Mouse (Mus musculus): ENCODE results near the gene Lrrc4. TPM values are rescaled to one million over a fixed set of nuclear protein-coding genes. Genes with fewer than 3 reads are reported as not detected.

Gene Lrrc4
- polyA plus RNA-seq, 1 experiment, result 0.82 TPM

DNA sequence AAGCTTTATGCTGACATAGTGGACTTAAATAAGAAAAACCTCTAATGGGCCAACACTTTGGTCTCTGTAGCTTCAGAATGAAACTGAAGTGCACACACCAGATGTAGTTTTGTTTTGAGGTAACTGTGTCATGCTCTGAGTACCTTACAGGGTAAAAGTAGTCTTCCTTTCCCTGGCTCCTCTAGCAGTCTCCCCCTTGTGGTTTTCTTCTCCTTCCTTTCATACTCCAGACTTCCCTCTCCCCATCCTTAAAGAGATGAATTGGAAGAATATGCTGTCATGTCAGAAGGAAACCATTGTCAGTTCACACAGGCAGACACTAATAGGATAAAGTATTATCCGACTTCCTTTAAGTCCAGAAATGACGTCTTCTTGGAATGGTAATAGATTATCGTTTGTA, 9.3 kb downstream of the Lrrc4 start:
- Histone ChIP-seq H3K4me3 (replicated peaks; ENCODE audit: extremely low read depth, low read depth, low read length) (no peak overlapping the region), H3K4me1 (ENCODE audit: control insufficient read depth, insufficient read depth, low read length) (no peaks in the 10 kb centered on the region; the same call in 1 of the 2 replicates)
- TF ChIP-seq POLR2A (IDR thresholded peaks at IDR 0.05; ENCODE audit: borderline replicate concordance, extremely low read depth, low read depth, low read length) (no peak), CTCF (IDR thresholded peaks at IDR 0.05; ENCODE audit: insufficient read depth, low read length) (no peak)
- DNase-seq, result no peak
- WGBS, result 58% methylated on average over 3 of the region's 3 CpGs

DNA sequence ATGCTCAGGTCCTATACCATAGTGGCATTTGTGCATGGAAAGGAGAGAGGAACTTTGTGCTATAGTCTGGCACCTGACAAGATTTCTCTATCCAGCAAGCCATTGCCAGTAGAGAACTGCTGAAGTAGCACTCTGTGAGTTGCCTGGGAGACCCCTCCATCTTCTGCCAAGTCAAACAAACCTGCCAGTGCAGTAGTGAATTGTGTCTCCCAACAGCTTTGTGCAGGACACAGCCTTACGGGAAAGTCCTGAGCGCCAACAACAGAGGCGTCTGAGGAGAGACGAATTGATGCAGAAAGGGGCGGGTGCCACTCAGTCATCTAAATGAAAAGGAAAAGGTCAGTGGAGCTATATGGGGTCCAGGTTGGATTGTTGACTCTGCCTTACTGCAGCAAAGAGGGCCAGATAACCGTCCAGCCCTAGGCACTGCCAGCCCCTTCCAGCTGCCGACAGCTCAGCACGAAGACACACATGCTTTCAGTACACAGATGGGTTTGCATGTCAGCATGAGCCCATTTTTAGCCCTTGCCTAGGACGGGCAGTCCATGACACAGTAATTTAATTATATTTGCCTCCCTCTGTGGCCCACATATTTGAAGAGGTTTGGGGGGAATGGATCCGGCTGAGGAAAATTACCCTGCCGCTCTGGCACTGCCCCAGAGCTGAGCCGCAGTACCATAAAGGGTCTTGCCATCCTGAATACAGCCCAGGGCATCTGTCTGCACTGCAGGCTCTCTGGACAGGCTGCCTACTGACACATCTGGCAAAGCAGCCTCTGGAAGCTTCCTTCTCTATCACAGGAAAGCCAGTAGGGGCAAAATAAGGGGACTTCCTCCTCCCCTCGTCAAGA, 11.8 kb downstream of the Lrrc4 start:
- Histone ChIP-seq H3K4me1 (ENCODE audit: control insufficient read depth, insufficient read depth, low read length) (no peaks in the 10 kb centered on the region; the same call in 1 of the 2 replicates), H3K4me3 (replicated peaks; ENCODE audit: extremely low read depth, low read depth, low read length) (no peak overlapping the region)
- WGBS, result 75% methylated on average over 13 of the region's 13 CpGs
- TF ChIP-seq CTCF (IDR thresholded peaks at IDR 0.05; ENCODE audit: insufficient read depth, low read length), result no peak
- no peak for TF ChIP-seq POLR2A (IDR thresholded peaks at IDR 0.05; ENCODE audit: borderline replicate concordance, extremely low read depth, low read depth, low read length)
- DNase-seq, result no peak

DNA sequence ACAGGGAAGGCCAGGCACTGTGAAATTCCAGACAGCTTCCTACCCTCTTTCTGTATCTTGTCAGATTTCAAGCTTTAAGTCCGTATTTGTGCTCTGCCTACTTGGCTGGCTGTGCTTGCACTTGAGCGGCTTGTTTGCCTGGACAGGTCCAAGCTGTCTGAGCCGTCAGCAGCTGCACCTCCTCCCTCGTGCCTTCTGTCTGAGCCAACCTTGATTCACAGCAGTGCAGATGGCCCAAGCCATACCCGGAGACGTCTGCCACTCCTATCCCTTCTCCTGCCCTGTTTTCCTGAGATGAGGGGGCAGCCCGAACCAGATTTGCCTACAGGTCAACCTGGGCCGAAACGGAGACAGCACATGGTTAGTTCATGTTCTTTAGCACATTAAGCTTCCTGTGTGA, 14.5 kb downstream of the Lrrc4 start:
- no peaks in the 10 kb centered on the region; the same call in 1 of the 2 replicates for H3K4me1 ChIP-seq (ENCODE audit: control insufficient read depth, insufficient read depth, low read length)
- WGBS, result 68% methylated on average over 9 of the region's 9 CpGs
- H3K4me3 ChIP-seq (replicated peaks; ENCODE audit: extremely low read depth, low read depth, low read length), result no peak overlapping the region
- no peak for TF ChIP-seq CTCF (IDR thresholded peaks at IDR 0.05; ENCODE audit: insufficient read depth, low read length)
- TF ChIP-seq POLR2A (IDR thresholded peaks at IDR 0.05; ENCODE audit: borderline replicate concordance, extremely low read depth, low read depth, low read length), result no peak
- no peak for DNase-seq

- WGBS, result 84% methylated on average over 2 of the region's 2 CpGs
Observed at GRCm38 (mm10) chr6:28814895-28815294, 16.7 kb downstream of the Lrrc4 start.

GRCm38 (mm10) chr6:28813057-28813456, 18.5 kb downstream of the Lrrc4 start:
- DNase-seq, result no peak
- Histone ChIP-seq H3K4me3 (replicated peaks; ENCODE audit: extremely low read depth, low read depth, low read length) (no peak overlapping the region), H3K4me1 (ENCODE audit: control insufficient read depth, insufficient read depth, low read length) (no peaks in the 10 kb centered on the region)
- TF ChIP-seq CTCF (IDR thresholded peaks at IDR 0.05; ENCODE audit: insufficient read depth, low read length) (no peak), POLR2A (IDR thresholded peaks at IDR 0.05; ENCODE audit: borderline replicate concordance, extremely low read depth, low read depth, low read length) (no peak)
- WGBS, result 90% methylated on average over 9 of the region's 9 CpGs

More at GRCm38 (mm10) chr6:28814895-28815294, 16.7 kb downstream of the Lrrc4 start:
- Histone ChIP-seq H3K4me1 (ENCODE audit: control insufficient read depth, insufficient read depth, low read length) (no peaks in the 10 kb centered on the region), H3K4me3 (replicated peaks; ENCODE audit: extremely low read depth, low read depth, low read length) (no peak overlapping the region)
- TF ChIP-seq CTCF (IDR thresholded peaks at IDR 0.05; ENCODE audit: insufficient read depth, low read length), result no peak
- TF ChIP-seq POLR2A (IDR thresholded peaks at IDR 0.05; ENCODE audit: borderline replicate concordance, extremely low read depth, low read depth, low read length), result no peak
- DNase-seq, result no peak

DNA sequence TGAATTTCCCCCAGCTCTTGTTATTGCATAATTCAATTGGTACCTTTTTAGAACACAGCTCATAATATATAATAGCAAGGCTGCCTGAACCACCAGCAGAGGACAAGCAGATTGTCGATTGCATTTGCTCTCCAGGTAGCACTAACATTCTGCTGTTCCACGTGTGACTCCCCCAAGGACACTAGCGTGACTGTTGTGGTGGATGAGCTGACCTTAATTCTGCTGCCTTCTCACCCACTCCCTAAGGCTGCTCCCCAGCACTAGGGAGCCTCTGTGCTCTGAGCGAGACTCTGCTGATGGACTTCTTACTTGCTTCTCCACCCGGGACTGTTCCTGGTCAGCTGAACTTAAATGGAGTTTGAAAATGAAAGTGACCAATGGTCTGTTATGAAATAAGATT, 26.8 kb downstream of the Lrrc4 start:
- Histone ChIP-seq H3K4me3 (replicated peaks; ENCODE audit: extremely low read depth, low read depth, low read length) (no peak overlapping the region), H3K4me1 (ENCODE audit: control insufficient read depth, insufficient read depth, low read length) (no peaks in the 10 kb centered on the region)
- DNase-seq, result no peak
- 88% methylated on average over 5 of the region's 5 CpGs for WGBS
- TF ChIP-seq POLR2A (IDR thresholded peaks at IDR 0.05; ENCODE audit: borderline replicate concordance, extremely low read depth, low read depth, low read length) (no peak), CTCF (IDR thresholded peaks at IDR 0.05; ENCODE audit: insufficient read depth, low read length) (no peak)

- 81% methylated on average over 6 of the region's 6 CpGs for WGBS
- TF ChIP-seq POLR2A (IDR thresholded peaks at IDR 0.05; ENCODE audit: borderline replicate concordance, extremely low read depth, low read depth, low read length) (no peak), CTCF (IDR thresholded peaks at IDR 0.05; ENCODE audit: insufficient read depth, low read length) (no peak)
Observed at GRCm38 (mm10) chr6:28803678-28804279, 27.8 kb downstream of the Lrrc4 start.

DNA sequence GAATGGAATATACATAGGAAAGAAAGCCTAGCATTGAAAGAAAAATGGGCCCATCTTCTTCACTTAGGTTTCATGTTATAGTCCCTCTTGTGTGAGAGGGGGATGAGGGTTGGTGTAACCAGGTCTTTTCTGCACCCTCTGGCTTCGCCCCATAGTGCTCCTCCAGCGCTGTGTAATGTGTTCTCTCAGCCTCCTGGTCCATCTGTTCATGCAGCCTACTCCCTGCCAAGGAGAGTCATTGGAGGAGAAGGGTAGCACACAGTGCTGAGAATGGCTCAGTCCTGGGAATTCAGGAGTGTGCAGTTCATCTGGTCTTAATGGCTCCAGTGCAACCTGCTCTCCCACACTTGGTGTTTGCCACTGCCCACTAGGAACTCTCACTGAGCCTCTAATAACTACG, 30.6 kb downstream of the Lrrc4 start:
- DNase-seq, result no peak
- H3K4me1 ChIP-seq (ENCODE audit: control insufficient read depth, insufficient read depth, low read length), result no peaks in the 10 kb centered on the region
- TF ChIP-seq CTCF (IDR thresholded peaks at IDR 0.05; ENCODE audit: insufficient read depth, low read length) (no peak), POLR2A (IDR thresholded peaks at IDR 0.05; ENCODE audit: borderline replicate concordance, extremely low read depth, low read depth, low read length) (no peak)
- no peak overlapping the region for H3K4me3 ChIP-seq (replicated peaks; ENCODE audit: extremely low read depth, low read depth, low read length)
- WGBS, result 86% methylated on average over 3 of the region's 3 CpGs

More at GRCm38 (mm10) chr6:28803678-28804279, 27.8 kb downstream of the Lrrc4 start:
- no peak for DNase-seq
- H3K4me3 ChIP-seq (replicated peaks; ENCODE audit: extremely low read depth, low read depth, low read length), result no peak overlapping the region
- no peaks in the 10 kb centered on the region for H3K4me1 ChIP-seq (ENCODE audit: control insufficient read depth, insufficient read depth, low read length)

DNA sequence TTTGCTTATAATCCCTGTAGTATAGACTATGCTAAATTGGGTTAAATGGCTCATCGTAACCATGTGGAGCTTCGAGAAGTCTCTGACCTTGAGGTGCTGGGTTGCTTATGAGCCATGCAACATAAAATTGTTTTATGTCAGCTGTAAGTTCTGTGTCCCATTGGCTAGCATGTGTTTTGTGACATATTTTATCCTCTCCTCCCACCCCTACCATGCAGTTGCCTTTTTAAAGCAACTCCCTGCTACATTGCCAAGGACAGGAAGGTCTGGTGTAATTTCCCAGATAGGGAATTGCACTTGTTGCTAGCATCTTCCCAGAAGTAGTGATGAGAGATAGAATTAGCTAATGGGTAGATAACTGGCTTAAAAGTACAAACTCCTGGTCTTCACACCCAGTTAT, 31.7 kb downstream of the Lrrc4 start:
- whole genome bisulfite sequencing, result 88% methylated on average over 2 of the region's 2 CpGs
- no peak for TF ChIP-seq CTCF (IDR thresholded peaks at IDR 0.05; ENCODE audit: insufficient read depth, low read length)
- TF ChIP-seq POLR2A (IDR thresholded peaks at IDR 0.05; ENCODE audit: borderline replicate concordance, extremely low read depth, low read depth, low read length), result no peak
- Histone ChIP-seq H3K4me3 (replicated peaks; ENCODE audit: extremely low read depth, low read depth, low read length) (no peak overlapping the region), H3K4me1 (ENCODE audit: control insufficient read depth, insufficient read depth, low read length) (no peaks in the 10 kb centered on the region)
- DNase-seq, result no peak
